Mouse (Mus musculus) urinary bladder, postnatal 25 days (tissue): Measurements from ENCODE around the gene Dhx37.
"Not testable (repeated sequence)": the region's sequence is repeated elsewhere in the genome, so short reads cannot be mapped to it uniquely, and the experiment has no call there.

ENCODE experiments used
- DNase-seq: peaks from one replicate; pipeline ENCODE4 v3.0.0; 2022; ENCODE audit warnings: low spot score

Gene Dhx37

DNA sequence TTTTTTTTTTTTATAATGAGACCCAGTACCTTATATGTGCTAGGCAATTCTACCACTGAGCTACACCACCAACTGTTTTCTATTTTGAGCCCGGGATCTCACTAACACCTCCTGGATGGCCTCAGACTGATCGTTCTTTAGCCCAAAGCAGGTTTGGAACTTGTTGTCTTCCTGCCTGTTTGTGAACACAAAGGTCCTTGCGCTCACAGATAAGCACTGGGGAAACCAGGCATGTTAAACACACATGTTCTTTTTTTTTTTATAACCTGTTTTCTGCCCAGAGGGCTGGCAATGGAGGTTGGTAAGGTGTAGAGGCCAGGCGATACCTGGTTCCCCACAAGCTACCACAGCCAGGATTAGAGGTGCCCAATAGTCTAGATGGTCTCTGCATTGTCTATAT, 14.7 kb upstream of the Dhx37 start:
- DNase-seq: no peak

DNA sequence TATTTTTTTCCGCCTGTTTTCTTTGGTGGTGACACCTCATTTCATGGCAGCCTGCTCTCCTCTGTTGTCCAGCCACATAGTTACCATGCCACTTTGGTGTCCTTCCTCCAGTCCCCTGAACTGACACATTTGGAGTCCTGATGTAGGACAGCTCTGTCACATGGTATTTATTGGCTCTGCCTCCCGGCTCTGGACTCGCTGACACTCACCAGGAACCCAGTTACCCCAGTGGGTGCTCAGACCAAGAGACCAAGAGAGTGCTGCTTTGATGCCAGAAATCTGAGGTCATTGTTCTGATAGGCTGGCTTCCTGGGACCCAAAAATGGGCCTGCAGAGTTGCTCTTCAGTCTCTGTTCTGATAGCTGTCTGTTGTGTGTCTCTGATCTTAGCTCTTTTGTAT, 14.1 kb upstream of the Dhx37 start:
- no peak for DNase-seq

DNA sequence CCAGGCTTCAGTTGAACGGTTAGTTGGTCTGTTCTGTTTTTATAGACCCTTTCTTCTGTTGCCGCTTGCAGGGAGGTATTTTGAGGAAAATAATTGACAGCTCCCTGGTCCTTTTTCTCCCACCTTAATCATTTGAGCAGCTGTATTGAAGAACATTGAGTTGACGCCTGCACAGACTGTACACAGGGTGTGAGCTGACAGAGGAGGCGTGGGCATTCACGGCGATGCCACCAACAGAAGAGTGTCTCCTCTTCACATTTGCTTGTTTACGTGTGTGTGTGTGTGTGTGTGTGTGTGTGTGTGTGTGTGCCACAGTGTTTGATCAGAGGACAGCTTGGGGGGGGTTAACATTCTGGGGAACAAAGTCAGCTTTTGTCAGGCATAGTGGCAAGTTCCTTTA, 12.4 kb upstream of the Dhx37 start:
- no peak for DNase-seq

DNA sequence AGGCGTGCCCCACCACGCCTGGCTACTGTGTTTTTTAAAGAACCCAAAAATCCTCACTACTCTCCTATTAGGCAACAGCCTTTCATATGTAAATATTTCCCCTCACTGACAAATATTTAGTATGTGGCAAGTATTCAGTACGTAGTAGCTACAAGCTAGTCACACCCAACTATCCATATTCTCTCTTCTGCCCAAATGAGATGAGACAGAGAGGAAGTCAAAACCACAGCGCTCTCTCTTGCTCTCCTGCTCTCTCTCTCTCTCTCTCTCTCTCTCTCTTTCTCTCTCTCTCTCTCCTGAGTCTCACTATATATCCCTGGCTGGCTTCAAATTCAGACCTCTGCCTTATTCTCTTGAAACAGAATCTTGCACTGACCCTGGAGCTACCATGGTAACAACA, 10.6 kb upstream of the Dhx37 start:
- DNase-seq: no peak

DNA sequence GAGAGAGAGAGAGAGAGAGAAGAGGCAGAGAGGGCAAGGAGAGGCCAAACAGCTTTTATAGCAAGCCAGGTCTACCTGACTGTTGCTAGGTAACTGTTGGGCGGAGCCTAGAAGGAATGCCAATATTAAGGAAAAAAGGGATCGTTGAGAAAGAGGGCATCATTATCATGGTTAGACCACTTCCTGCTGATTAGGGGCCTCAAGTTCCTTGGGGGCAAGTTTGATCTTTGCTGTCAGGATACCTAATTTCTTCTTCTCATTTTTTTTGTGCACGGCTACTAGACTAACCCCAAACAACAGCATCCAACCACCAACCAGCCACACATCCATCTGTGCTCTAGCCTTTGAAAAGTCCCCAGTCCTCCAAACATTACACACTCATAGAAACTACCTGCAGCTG, 10.0 kb upstream of the Dhx37 start:
- no peak for DNase-seq

DNA sequence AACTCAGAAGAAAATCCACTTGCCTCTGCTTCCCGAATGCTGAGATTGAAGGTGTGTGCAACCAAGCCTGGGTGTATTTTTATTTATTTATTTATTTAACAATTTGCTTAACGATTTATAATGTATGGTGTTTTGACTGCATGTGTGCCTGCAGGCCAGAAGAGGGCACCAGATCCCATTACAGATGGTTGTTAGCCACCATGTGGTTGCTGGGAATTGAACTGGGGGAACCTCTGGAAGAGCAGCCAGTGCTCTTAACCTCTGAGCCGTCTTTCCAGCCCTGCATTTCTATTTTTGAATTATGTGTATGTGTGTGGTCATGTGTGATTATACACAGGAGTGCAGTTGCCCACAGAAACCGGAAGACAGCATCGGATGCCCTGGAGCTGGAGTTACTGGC, 9.4 kb upstream of the Dhx37 start:
- DNase-seq: no peak

GRCm38 (mm10) chr5:125442136-125442995, 8.4 kb upstream of the Dhx37 start:
- DNase-seq: no peak

DNA sequence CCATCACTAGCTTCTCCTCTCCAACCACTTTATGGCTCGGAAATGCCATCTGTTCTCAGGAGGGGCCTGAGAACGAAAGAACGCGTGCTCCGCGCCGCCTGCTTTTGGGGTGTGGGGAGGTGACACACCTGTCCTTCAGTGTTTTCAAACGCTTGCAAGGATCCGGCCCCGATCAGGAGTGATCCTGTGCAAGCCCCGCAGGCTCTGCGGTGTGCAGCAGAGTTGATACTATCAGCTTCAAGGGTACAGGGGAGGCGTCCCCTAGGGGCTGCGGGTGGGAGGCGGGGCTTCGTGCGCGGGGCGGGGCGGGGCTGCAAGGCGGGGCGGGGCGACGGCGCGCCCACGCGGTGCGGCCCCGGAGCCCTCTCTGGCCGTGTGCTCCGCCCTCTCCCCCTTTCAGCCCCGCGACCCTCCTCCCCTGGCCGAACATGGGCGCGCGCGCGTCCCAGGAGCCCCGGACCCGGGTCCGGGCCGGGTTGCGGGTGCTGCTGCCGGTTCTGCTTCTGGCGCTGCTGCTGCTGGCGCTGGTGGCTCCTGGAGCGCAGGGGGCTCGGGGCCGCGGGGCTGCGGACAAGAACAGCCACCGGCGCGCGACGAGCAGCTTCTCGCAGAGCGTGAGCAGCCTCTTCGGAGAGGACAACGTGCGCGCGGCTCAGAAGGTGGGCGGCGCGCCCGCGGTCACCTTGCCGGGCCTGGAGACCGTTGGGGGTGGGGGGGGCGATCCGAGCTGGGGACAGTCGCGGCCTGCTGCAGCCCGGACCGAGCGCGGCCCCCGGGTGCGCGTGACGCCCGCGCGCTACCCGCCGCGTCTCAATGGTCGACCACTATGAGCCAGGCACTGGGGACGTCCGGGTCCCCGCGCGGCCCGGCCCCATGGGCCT, 7.6 kb upstream of the Dhx37 start, which contains the start of gene Bri3bp:
Gene Bri3bp, plus strand, starts transcription at position 335 of the 881 bp plus-strand sequence.
- peak; percentile 51 for DNase-seq

DNA sequence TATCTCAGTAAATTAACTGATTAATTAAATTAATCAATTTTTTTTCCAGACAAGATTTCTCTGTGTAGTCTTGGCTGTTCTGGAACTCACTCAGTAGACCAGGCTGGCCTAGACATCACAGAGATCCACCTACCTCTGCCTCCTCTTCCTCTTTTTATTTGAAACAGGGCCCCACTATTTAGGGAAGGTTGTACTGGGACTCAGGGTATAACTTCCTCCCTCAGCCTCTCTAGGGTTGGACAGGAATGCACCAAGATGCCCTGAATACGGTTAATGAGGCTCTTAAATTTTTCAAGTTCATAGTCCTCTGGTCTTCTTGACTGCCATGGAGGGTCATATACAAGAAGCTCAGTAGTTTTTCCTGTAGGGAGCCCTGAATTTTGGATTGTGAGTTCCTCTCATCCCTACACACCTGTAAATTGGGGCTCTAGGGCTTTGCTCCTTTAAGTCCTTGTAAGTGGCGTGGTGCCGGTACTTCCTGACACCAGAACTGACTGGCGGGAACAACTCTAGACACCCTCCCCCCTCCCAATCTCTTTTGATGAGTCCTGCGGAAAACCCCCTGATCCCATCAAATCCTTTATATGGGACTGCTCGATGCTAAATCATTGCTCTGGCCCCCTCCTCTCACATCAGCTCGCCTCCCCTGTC, 6.8 kb upstream of the Dhx37 start:
- DNase-seq: no peak

- not testable (repeated sequence) for DNase-seq
Observed at GRCm38 (mm10) chr5:125434347-125434746, 426 bp upstream of the Dhx37 start.

- not testable (repeated sequence) for DNase-seq
Observed at GRCm38 (mm10) chr5:125432324-125432723, 1.6 kb downstream of the Dhx37 start.

DNA sequence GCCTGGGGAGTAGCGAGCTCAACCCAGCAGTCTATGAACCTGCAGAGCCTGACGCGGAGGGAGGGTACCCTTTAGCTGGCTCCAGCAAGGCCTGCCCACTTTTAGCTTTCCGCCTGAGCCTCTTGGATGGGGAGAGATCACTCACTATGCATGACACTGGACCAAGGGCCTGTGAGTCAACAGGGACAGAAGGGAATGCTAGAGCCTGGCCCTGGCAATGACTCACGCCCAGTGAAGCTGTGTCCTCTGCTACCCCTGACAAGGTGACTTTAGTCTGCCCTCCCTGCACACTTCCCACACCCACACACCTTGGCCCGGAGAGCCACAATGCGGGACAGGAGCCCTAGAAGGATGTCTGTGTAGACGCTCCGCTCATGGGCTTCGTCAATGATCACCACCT, 7.6 kb downstream of the Dhx37 start:
- no peak for DNase-seq

GRCm38 (mm10) chr5:125425698-125426276, 8.1 kb downstream of the Dhx37 start:
- DNase-seq: no peak

DNA sequence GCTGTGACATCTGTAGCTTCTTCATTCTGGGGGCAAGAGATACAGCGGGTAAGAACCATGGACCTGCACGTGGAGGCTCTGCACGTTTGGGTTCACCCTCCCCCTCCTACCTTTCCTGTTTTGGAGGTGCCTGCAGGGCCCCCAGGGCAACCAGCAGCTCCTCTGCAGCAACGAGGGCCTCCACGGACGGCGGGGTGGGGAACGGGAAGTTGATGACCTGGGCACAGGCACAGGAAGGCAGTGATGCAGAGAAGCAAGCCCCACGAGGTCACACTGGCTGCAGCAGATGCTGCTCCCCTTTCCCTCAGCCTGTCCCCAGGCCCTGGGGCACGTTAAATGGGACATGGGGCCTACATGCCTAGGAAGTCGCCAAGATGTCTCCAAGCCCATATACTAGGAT, 14.8 kb downstream of the Dhx37 start:
- DNase-seq: no peak

DNA sequence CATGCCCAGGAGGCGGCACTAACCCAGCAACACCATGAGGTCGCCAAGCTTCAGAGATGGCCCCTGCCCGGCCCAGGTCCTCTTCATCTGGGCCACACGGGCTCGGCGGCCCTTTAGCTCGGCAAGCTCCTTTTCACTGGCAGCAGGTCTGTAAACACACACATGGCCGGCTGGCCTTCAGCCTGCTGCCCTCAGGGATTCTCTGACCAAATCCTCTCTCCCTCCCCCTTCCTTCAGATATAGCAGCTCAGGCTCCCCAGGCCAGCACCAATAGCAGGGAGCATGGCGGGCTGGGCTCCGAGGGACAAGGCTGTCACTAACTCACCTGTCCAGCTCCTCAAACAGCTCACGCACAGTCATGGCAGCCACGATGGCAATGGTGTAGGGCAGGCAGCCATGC, 15.3 kb downstream of the Dhx37 start:
- DNase-seq: no peak

- no peak for DNase-seq
Observed at GRCm38 (mm10) chr5:125416183-125416582, 17.7 kb downstream of the Dhx37 start.

DNA sequence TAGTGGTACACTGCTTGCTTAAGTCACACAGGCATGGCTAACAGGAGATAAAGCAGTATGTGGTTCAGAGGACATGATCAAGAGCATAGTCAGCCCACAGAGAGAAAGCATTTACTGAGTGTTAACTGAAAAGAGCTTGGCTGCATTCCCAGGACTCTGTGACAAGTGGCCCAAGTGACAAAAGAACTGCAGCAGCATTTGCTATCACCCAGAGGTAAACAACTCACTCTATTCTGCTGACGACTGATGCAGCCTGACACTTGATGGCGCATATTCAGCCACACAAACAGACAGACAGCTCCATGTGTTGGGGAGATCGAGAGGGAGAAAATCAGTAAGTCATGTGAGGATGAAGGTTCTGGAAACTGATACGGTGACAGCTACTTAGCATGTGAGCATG, 20.2 kb downstream of the Dhx37 start:
- no peak for DNase-seq

- DNase-seq: not testable (repeated sequence)
Observed at GRCm38 (mm10) chr5:125412536-125412935, 21.4 kb downstream of the Dhx37 start.

DNA sequence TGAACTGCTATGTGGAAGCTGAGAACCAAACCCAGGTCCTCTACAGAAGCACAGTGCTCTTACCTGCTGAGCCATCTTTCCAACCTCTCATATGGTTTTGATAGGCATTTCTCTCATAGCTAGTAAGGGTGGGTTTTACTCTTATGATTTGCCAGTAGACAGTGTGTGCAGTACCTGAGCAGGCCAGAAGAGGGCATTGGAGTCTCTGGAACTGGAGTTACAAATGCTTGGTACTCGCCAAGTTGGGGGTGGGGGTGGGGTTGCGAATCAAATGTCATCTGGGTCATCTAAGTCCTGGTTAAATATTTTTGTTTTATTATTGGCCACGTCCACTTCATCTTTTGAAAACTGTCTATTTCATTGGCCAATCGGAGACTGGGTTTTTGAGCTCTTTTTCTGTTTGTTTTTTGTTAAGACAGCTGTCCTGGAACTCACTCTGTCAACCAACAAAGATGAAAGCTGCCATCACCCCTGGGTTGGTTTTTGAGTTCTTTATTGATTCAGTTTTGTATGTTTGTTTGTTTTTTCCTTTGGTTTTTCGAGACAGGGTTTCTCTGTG, 21.9 kb downstream of the Dhx37 start:
- DNase-seq: peak; percentile 35

- peak; percentile 27 for DNase-seq
Observed at GRCm38 (mm10) chr5:125409348-125410090, 24.4 kb downstream of the Dhx37 start.

DNA sequence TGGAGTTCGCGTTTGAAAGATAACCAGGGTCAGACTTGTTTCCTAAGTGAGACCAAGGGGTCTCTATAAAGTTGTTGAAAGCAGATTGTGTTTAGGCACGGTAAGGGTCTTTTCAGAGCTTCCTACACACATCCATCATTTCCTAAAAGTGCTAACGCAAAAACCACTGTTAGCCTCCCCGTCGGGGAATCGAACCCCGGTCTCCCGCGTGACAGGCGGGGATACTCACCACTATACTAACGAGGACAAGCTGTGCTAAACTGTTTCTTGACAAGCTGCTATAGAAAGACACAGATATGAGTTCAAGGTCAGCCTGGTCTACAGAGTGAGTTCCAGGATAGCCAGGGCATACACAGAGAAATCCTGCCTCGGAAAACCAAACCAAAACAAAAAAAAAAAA, 25.1 kb downstream of the Dhx37 start:
- DNase-seq: peak; percentile 70
